Mouse (Mus musculus) MEL-GATA-1-ER (cell line): ENCODE measurements around the gene Fam71f1.
"Not testable (repeated sequence)": the region's sequence is repeated elsewhere in the genome, so short reads cannot be mapped to it uniquely, and the experiment has no call there.

Experiments
- DNase-seq: peaks from one replicate; pipeline ENCODE4 v3.0.0-alpha.2; 2012; ENCODE audit warnings: low read depth; ENCODE audit errors: extremely low read depth

Gene Fam71f1

GRCm38 (mm10) chr6:29326961-29327360 lies 8.0 kb downstream of the Fam71f1 start:
- no peak for DNase-seq

- DNase-seq = peak; percentile 70
Observed at GRCm38 (mm10) chr6:29329514-29329913, 10.6 kb downstream of the Fam71f1 start.

- DNase-seq = not testable (repeated sequence)
Observed at GRCm38 (mm10) chr6:29346512-29346911, 27.6 kb downstream of the Fam71f1 start.

- peak; percentile 17 for DNase-seq
Observed at GRCm38 (mm10) chr6:29347189-29347588, 28.2 kb downstream of the Fam71f1 start.

GRCm38 (mm10) chr6:29347665-29348370 lies 28.9 kb downstream of the Fam71f1 start, which contains the start of gene Calu:
Gene Calu (plus strand): TSS chr6:29348069.
- DNase-seq = peak; percentile 96

- no peak for DNase-seq
Observed at GRCm38 (mm10) chr6:29348371-29348724, 29.4 kb downstream of the Fam71f1 start.

GRCm38 (mm10) chr6:29351613-29352012 lies 32.7 kb downstream of the Fam71f1 start:
- DNase-seq = peak; percentile 33

- peak; percentile 12 for DNase-seq
Observed at GRCm38 (mm10) chr6:29352816-29353215, 33.9 kb downstream of the Fam71f1 start.

GRCm38 (mm10) chr6:29359386-29359785 lies 40.4 kb downstream of the Fam71f1 start:
- DNase-seq = no peak

- no peak for DNase-seq
Observed at GRCm38 (mm10) chr6:29360211-29360610, 41.3 kb downstream of the Fam71f1 start.

GRCm38 (mm10) chr6:29362246-29363128 lies 43.5 kb downstream of the Fam71f1 start:
- no peak for DNase-seq

- DNase-seq = no peak
Observed at GRCm38 (mm10) chr6:29363129-29363515, 44.2 kb downstream of the Fam71f1 start.

- no peak for DNase-seq
Observed at GRCm38 (mm10) chr6:29365277-29365676, 46.3 kb downstream of the Fam71f1 start.

GRCm38 (mm10) chr6:29377386-29377785 lies 58.4 kb downstream of the Fam71f1 start:
- no peak for DNase-seq

GRCm38 (mm10) chr6:29378678-29379077 lies 59.7 kb downstream of the Fam71f1 start:
- DNase-seq = no peak

GRCm38 (mm10) chr6:29379954-29380353 lies 61.0 kb downstream of the Fam71f1 start:
- no peak for DNase-seq

- DNase-seq = no peak
Observed at GRCm38 (mm10) chr6:29382442-29382841, 63.5 kb downstream of the Fam71f1 start.
